Mouse (Mus musculus) WW6 (cell line): ENCODE measurements at regions not wholly inside any gene's neighbourhood (a gene's known extent, or its start where the extent isn't known, plus 50 kb on each side); places are given as distances from the start of the nearest gene placed in this dataset.

ENCODE experiments used
- DNase-seq: peaks from one replicate; pipeline ENCODE4 v3.0.0-alpha.2; 2013; ENCODE audit warnings: low read depth, low spot score

DNA sequence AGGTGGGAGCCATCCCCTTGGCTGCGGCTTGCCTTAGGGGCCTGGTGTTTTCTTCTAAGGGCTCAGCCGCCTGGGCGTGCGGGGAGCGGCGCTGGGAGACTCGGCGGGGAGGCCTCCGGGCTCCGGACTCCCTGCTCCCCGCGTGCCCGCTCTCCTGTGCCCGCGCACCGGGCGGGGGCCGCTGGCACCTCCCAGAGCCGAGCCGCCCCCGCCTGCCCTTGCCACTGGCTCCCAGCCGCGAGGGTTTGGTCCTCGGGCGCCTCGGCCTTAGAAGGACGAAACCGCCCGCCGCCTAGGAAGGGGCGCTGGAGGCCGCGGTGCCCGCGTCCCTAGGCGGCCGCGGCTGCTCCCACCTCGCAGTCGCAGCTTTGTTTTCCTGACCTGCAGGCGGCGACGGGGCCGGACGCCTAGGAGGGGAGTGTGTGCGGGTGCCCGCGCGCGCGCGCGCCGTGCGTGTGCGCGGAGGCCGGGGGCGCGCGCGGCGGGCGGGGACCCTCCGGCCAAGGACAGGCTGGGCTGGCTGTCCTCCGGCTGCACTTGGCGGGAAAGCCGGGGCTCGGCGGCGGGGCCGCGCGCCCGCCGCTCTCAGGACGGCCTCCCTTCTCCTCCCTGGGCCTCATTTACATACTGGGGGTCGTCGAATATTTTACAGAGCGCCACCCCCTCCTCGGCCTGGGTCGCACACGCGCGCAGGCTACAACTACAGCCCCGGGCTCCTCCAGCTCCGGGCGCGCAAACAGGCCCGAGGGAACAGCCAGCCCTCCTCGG, 227.1 kb downstream of the Mef2c start:
- DNase-seq: no peak

GRCm38 (mm10) chr13:83731481-83732006, 227.7 kb downstream of the Mef2c start:
- no peak for DNase-seq

- DNase-seq: no peak
These were observed 228.7 kb downstream of the Mef2c start for GRCm38 (mm10) chr13:83732283-83733121.

DNA sequence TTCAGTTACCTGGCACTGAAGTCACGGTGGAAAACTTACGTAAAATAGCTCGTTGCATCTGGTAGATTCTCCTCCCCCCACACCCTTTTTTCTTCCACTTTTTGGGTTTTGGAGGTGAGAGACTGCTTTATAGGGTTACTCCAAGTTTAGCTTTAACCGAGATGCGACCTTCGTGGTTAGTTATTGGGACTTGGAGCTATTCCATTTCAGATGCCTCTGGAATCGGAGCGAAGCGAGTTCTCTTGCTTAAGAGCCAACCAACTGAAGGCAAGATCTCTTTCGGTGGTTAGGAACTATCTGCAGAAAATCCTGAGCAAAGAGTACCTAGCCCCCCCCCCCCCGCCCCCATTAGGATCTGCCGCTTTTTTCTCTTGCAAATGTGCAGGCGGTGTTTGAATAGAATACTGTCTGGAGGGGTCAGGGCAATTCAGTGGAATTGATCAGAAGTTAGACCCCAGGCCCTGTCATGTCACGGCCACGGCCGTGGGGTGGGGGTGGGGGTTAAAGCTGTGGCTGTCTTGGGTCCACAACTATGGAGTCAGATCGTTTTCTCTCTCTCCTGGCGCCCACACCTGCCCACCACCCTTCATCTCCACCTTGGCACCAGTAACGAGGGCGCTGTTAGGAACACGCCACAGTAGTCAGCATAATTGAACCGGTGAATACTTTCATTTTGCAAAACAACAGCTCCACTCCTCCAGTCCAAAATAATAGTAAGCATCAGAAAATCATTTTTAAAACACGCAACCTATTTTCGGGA, 229.6 kb downstream of the Mef2c start:
- DNase-seq: no peak

DNA sequence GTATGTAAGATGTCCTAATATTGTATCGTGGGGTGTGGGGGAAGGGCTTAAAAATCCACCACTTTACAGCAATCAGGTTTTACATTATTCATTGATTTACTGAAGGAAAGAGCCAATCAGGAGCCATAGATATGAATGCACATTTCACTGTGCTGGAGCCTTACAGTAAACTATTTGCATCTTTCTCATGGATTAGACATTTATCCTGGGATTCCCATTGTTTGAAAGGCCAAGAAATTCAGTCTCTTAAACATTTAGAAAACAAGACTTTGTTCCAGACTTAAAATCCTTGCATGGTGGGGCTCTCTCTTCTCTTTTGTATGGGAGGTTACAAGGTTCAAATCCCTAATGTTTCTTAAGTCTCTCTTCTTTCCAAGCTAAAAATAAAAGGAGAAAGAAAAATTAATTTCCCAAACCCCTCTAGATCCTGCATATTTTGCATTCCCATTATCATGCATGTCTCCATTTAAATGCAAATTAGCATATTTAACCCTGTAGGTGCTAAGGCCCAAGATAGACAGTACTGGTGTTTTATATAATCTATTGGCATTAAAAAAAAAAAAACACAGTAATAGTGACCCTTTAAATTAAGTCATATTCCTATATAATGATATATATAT, 230.3 kb downstream of the Mef2c start:
- DNase-seq: no peak

GRCm38 (mm10) chr13:83734656-83735055, 230.8 kb downstream of the Mef2c start:
- DNase-seq: no peak

- DNase-seq: no peak
These were observed 231.3 kb downstream of the Mef2c start for GRCm38 (mm10) chr13:83735101-83735500.

DNA sequence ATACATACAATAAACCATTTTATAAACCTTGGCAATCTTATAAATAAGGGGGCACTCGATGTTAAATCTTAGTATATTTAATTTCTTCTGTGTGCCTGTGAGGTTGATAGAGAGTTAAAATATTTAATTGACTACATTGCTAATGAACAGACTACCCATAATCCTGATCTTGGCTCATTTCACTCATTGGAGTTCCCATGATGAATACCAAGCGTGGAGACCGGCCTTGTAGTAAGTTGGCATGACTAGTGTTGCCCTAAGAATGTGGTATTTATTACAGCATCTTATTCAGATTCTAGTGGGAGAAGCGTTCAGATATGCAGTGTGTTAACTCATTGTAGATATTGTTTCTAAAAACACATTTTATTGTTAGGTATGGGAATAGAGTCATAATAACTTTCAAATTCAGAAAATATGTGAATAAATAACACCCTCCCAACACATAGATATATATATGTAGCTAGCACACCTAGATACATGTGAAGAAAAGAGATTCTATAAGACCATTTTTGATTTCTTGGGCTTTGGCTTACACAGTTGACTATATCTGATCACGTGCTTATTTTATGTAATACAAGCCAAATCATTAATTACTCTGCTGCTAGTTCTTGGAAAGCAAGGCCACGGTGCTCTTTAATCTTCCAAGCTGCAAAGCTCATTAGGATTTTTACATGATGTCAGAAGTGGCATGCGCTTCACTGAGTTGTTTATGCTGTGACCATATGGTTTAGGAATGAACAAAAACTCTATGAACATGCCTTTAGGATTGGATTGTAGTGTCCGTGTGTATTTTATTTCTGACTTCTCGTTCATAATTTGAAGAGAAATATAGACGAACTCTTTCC, 232.0 kb downstream of the Mef2c start:
- DNase-seq: no peak

- no peak for DNase-seq
These were observed 233.4 kb downstream of the Mef2c start for GRCm38 (mm10) chr13:83737031-83737825.

- no peak for DNase-seq
These were observed 234.1 kb downstream of the Mef2c start for GRCm38 (mm10) chr13:83737826-83738527.

- no peak for DNase-seq
These were observed 234.7 kb downstream of the Mef2c start for GRCm38 (mm10) chr13:83738528-83738981.

- no peak for DNase-seq
These were observed 235.3 kb downstream of the Mef2c start for GRCm38 (mm10) chr13:83739131-83739530.

DNA sequence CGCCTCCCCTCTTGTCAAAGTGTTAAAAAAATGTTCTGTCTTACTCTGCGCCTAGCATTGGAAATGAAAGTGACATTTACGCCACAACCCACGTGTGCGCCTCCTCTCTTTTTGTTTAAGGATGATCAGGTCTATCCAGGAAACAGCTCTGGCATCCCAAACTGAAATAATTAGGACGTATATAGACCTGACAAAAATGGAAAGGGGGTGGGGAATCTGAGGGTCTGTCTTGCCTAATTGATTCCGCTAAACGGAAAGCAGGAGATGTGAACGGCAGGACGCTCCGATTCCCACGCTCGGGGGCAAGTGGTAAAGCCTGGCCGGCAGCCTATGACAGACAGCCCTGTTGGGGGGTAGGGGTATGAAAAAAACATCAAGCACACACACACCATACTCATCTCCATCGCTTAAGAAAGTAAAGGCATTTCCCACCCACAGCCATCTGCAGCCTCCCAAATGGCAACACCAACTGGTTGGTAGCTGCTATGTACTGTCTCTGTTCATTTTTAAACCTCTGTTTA, 235.8 kb downstream of the Mef2c start:
- DNase-seq: no peak

GRCm38 (mm10) chr13:83740101-83740500, 236.3 kb downstream of the Mef2c start:
- DNase-seq: no peak

DNA sequence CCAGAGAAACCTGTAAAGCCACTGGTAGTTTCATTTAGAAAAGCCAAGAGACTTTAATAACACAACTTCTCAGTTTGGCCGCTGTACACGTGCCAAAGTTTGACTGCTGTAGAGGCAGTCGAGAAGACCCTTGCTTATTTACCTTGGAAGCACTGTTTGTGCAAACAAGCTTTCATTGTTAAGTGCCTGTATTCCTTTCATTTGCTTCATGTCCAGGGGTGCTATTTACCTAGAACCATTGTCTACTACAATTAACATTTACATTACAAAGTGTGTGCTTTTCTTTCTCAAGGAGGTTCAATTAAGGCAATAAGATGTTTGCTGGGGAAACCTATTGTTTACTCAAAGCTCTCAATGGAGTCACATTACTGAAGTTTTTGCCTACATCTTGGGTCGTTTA, 236.9 kb downstream of the Mef2c start:
- no peak for DNase-seq

DNA sequence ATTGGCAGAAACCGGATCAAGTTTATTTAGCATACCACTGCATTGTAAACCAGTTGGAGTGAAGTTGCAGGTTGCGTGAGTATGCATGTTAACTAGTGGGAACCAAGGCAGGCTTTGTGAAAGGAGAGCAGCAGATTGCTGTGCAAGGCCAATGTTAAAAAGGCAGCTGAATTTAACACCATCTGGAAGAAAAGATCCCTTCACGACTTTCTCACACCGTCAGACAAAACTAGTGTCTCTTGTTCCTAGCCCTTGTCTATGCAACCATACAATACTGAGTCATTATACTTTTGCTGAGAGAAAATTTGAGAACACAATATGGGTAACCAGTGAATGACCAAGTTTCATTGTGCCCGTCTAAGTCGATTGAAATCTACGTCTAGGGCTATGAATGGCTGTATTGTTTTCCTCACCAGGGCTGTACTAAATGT, 237.8 kb downstream of the Mef2c start:
- no peak for DNase-seq

DNA sequence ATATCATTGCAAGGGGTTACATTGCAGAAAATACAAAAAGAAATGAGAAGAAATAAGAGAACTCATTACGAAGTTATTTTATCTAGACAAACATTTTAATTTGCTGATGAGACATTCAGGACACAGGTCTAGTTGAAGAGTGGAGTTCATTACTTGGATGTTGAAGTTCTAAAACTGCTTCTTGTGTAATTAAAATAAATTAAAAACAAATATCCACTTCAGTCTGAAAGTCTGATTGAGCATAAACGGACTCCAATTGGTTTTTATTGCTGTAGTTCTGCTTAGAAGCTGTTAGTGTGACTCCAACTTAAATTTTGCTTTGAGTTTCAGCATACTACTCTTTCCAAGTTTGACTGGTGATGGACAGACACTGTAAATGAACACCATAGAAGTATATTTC, 238.3 kb downstream of the Mef2c start:
- no peak for DNase-seq

- no peak for DNase-seq
These were observed 238.7 kb downstream of the Mef2c start for GRCm38 (mm10) chr13:83742546-83742945.

- DNase-seq: no peak
These were observed 239.5 kb downstream of the Mef2c start for GRCm38 (mm10) chr13:83743381-83743780.
